Mouse (Mus musculus) heart, postnatal 10 days (tissue): ENCODE measurements at regions not wholly inside any gene's neighbourhood (a gene's known extent, or its start where the extent isn't known, plus 50 kb on each side); places are given as distances from the start of the nearest gene placed in this dataset.
A peak's percentile ranks its signal among the peaks of the same experiment; 100 is the strongest.

ENCODE experiments used
- DNase-seq, 2 experiments: peaks; one replicate each; pipeline ENCODE4 v3.0.0; 2021
- intact Hi-C: fragments of 180-260 bp; cut with DNase I; formaldehyde crosslinking; loops from one replicate; pipeline ENCODE4 v1.15.1; 2025

- intact Hi-C loops: no loop called here
- peak; percentile 5 to 14 for DNase-seq
These were observed 156.6 kb upstream of the Tex13c2 start for GRCm38 (mm10) chrX:42332906-42333305.

- DNase-seq: peak; percentile 14 to 15
These were observed 155.9 kb upstream of the Tex13c2 start for GRCm38 (mm10) chrX:42333631-42334030.

GRCm38 (mm10) chrX:42334794-42335193, 154.7 kb upstream of the Tex13c2 start:
- intact Hi-C loops: no loop called here

More at GRCm38 (mm10) chrX:42333631-42334030, 155.9 kb upstream of the Tex13c2 start:
- intact Hi-C loops: no loop called here

GRCm38 (mm10) chrX:42336772-42337171, 152.7 kb upstream of the Tex13c2 start:
- DNase-seq: no peak
- intact Hi-C loops: no loop called here

More at GRCm38 (mm10) chrX:42334794-42335193, 154.7 kb upstream of the Tex13c2 start:
- no peak for DNase-seq

- no peak for DNase-seq
- intact Hi-C loops: no loop called here
These were observed 147.1 kb upstream of the Tex13c2 start for GRCm38 (mm10) chrX:42342362-42342761.

- DNase-seq: peak in 1 of 2 experiments; percentile 4
- intact Hi-C loops: no loop called here
These were observed 146.3 kb upstream of the Tex13c2 start for GRCm38 (mm10) chrX:42342951-42343879.

GRCm38 (mm10) chrX:42352610-42353254, 136.8 kb upstream of the Tex13c2 start:
- intact Hi-C loops: no loop called here
- no peak for DNase-seq

GRCm38 (mm10) chrX:42359381-42360172, 129.9 kb upstream of the Tex13c2 start:
- intact Hi-C loops: loop anchor here (5.0 to 10.0 kb wide), 2 partner anchors 153 to 175 kb away; no protein-coding TSS in a partner anchor
- DNase-seq: no peak

- intact Hi-C loops: loop anchor here (10.0 kb wide), 1 partner anchor 174 kb away; no protein-coding TSS in a partner anchor
- peak; percentile 29 to 40 for DNase-seq
These were observed 129.1 kb upstream of the Tex13c2 start for GRCm38 (mm10) chrX:42360173-42360931.

- intact Hi-C loops: loop anchor here (10.0 kb wide), 1 partner anchor 174 kb away; no protein-coding TSS in a partner anchor
- DNase-seq: no peak
These were observed 128.5 kb upstream of the Tex13c2 start for GRCm38 (mm10) chrX:42360973-42361372.

GRCm38 (mm10) chrX:42361400-42362028, 128.0 kb upstream of the Tex13c2 start:
- intact Hi-C loops: loop anchor here (10.0 kb wide), 1 partner anchor 173 kb away; no protein-coding TSS in a partner anchor
- no peak for DNase-seq

GRCm38 (mm10) chrX:42364137-42364536, 125.4 kb upstream of the Tex13c2 start:
- intact Hi-C loops: loop anchor here (10.0 kb wide), 1 partner anchor 171 kb away; no protein-coding TSS in a partner anchor
- DNase-seq: no peak

- DNase-seq: peak; percentile 19 to 33
- intact Hi-C loops: no loop called here
These were observed 115.6 kb upstream of the Tex13c2 start for GRCm38 (mm10) chrX:42373794-42374398.

GRCm38 (mm10) chrX:42393836-42394556, 95.5 kb upstream of the Tex13c2 start:
- no peak for DNase-seq
- intact Hi-C loops: no loop called here

GRCm38 (mm10) chrX:42396441-42396840, 93.0 kb upstream of the Tex13c2 start:
- intact Hi-C loops: no loop called here
- DNase-seq: peak; percentile 3 to 8

GRCm38 (mm10) chrX:42398836-42399235, 90.7 kb upstream of the Tex13c2 start:
- intact Hi-C loops: no loop called here
- DNase-seq: peak; percentile 35 to 49

- DNase-seq: no peak
- intact Hi-C loops: no loop called here
These were observed 90.1 kb upstream of the Tex13c2 start for GRCm38 (mm10) chrX:42399343-42399742.

- intact Hi-C loops: no loop called here
- DNase-seq: no peak
These were observed 88.4 kb upstream of the Tex13c2 start for GRCm38 (mm10) chrX:42401091-42401490.
